Mouse (Mus musculus) lung, adult 2 months (tissue): Measurements from ENCODE around the gene Rplp2.

Experiments used
- CTCF ChIP-seq: fragments of 200-500 bp; IDR thresholded peaks from 2 replicates; pipeline ENCODE4 v1.5.1; 2011; ENCODE audit warnings: mild to moderate bottlenecking, low read length, control low read depth; ENCODE audit not compliant: insufficient read depth
- POLR2A ChIP-seq: fragments of 200-500 bp; IDR thresholded peaks from 2 replicates; pipeline ENCODE4 v1.6.1; 2011; ENCODE audit warnings: low read depth, mild to moderate bottlenecking, control low read depth, low read length, borderline replicate concordance; ENCODE audit errors: extremely low read depth

DNA sequence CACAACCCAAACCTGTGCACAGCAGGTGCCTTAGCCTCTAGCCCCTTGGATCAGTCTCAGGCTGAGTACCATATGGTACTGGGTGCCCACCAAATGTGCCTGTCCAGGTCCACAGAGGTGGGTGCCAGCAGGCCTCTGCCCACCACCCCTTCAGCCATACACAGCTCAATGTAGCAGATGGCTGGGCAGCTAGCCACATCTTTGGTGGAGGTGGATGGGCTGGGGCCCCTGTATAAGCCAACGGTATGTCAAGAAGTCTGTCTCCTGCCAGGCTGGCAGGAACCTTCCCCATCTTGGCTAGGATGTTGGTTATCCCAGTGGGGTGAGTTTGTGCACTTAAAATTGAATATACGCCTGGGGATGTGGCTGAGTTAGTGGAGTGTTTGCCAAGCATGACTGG, 38.4 kb downstream of the Rplp2 start:
- TF ChIP-seq POLR2A (no peak), CTCF (no peak)
